Mouse (Mus musculus) intestine, embryonic 16.5 days (tissue): ENCODE measurements around the gene Pex10. TPM values are rescaled to one million over a fixed set of nuclear protein-coding genes. Genes with fewer than 3 reads are reported as not detected.
A peak's percentile ranks its signal among the peaks of the same experiment; 100 is the strongest.

Experiments used
- ATAC-seq: fragments of 200-750 bp; cut with Nextera tagmentation; 2 replicates; pipeline ENCODE4 v1.8.0; 2017; ENCODE audit warnings: moderate TSS enrichment, moderate library complexity
- H3K27ac ChIP-seq: fragments of 300-500 bp; sonication (generic); 2 replicates; pipeline ENCODE4 v1.5.1; 2014; ENCODE audit warnings: mild to moderate bottlenecking, low read length
- H3K27me3 ChIP-seq: fragments of 300-500 bp; sonication (generic); replicated peaks from 2 replicates; pipeline ENCODE4 v1.6.1; 2014; ENCODE audit warnings: low read length, control low read depth, mixed read lengths; ENCODE audit not compliant: control insufficient read depth, insufficient read depth
- H3K36me3 ChIP-seq: fragments of 300-500 bp; sonication (generic); 2 replicates; pipeline ENCODE4 v1.6.1; 2014; ENCODE audit warnings: low read length, control low read depth; ENCODE audit not compliant: control insufficient read depth, insufficient read depth
- H3K4me1 ChIP-seq: fragments of 300-500 bp; sonication (generic); 2 replicates; pipeline ENCODE4 v1.6.1; 2014; ENCODE audit warnings: low read length, control low read depth, mixed read lengths; ENCODE audit not compliant: control insufficient read depth, insufficient read depth
- H3K4me2 ChIP-seq: fragments of 300-500 bp; sonication (generic); 2 replicates; pipeline ENCODE4 v1.6.1; 2014; ENCODE audit warnings: low read depth, low read length, control low read depth
- H3K4me3 ChIP-seq: fragments of 300-500 bp; sonication (generic); 2 replicates; pipeline ENCODE4 v1.5.1; 2014; ENCODE audit warnings: mild to moderate bottlenecking, low read length
- H3K9ac ChIP-seq: fragments of 300-500 bp; sonication (generic); 2 replicates; pipeline ENCODE4 v1.6.1; 2014; ENCODE audit warnings: low read depth, low read length
- H3K9me3 ChIP-seq: fragments of 300-500 bp; sonication (generic); 2 replicates; pipeline ENCODE4 v1.6.1; 2016; ENCODE audit warnings: low read length, control low read depth; ENCODE audit not compliant: control insufficient read depth
- WGBS: fragments of 180-500 bp; shearing (Covaris S2); extraction: QIAGEN DNeasy Blood & Tissue Kit; methylation state at CpG from one replicate; pipeline ENCODE4 v1.1.7; 2014; 5-methylcytosine and 5-hydroxymethylcytosine counted together
- polyA plus RNA-seq: library from polyadenylated mRNA; unstranded; fragments of >200 nt; fragmentation: Nextera tagmentation; extraction: Ambion mirVana; gene quantifications from 2 replicates; pipeline ENCODE4 v1.2.1, GENCODE M21; 2015

Gene Pex10
- polyA plus RNA-seq, 1 experiment from 2014 or later = 28.9 TPM

GRCm38 (mm10) chr4:155118278-155118677 is 51.5 kb downstream of the Pex10 start:
- H3K36me3 ChIP-seq = no peaks in the 10 kb centered on the region
- H3K9me3 ChIP-seq = no peaks in the 10 kb centered on the region
- no peaks in the 10 kb centered on the region for H3K27me3 ChIP-seq
- ATAC-seq = no peak
- H3K4me3 ChIP-seq = no peak overlapping the region
- peaks cover 37% of the 10 kb centered on the region for H3K4me1 ChIP-seq
- no peak overlapping the region for H3K9ac ChIP-seq
- no peak overlapping the region for H3K27ac ChIP-seq
- WGBS = 82% methylated on average over 10 of the region's 10 CpGs
- no peak overlapping the region for H3K4me2 ChIP-seq

GRCm38 (mm10) chr4:155120038-155120437 is 53.2 kb downstream of the Pex10 start:
- Histone ChIP-seq H3K4me1 (peaks cover 48% of the 10 kb centered on the region), H3K4me3 (no peak overlapping the region), H3K27ac (peak overlapping the region; percentile 86), H3K27me3 (no peaks in the 10 kb centered on the region), H3K9ac (peak overlapping the region; percentile 31; the same call in 1 of the 2 replicates), H3K9me3 (no peaks in the 10 kb centered on the region), H3K36me3 (no peaks in the 10 kb centered on the region), H3K4me2 (0 out of 2 replicates have a peak overlapping the region, but pooled peaks have one; percentile 7)
- ATAC-seq = peak; percentile 29
- WGBS = 69% methylated on average over 7 of the region's 7 CpGs

- Histone ChIP-seq H3K27ac (peak overlapping the region; percentile 97), H3K9ac (peak overlapping the region; percentile 58), H3K9me3 (no peaks in the 10 kb centered on the region), H3K27me3 (no peaks in the 10 kb centered on the region), H3K36me3 (no peaks in the 10 kb centered on the region), H3K4me3 (no peak overlapping the region), H3K4me1 (peaks cover 49% of the 10 kb centered on the region), H3K4me2 (0 out of 2 replicates have a peak overlapping the region, but pooled peaks have one; percentile 7)
- WGBS = 48% methylated on average over 5 of the region's 5 CpGs
- ATAC-seq = peak; percentile 91
Observed at GRCm38 (mm10) chr4:155120583-155120982, 53.8 kb downstream of the Pex10 start.

GRCm38 (mm10) chr4:155121222-155121621 is 54.4 kb downstream of the Pex10 start:
- 73% methylated on average over 6 of the region's 6 CpGs for WGBS
- peak; percentile 37 for ATAC-seq
- Histone ChIP-seq H3K27me3 (no peaks in the 10 kb centered on the region), H3K9me3 (no peaks in the 10 kb centered on the region), H3K36me3 (no peaks in the 10 kb centered on the region), H3K4me2 (no peak overlapping the region), H3K4me1 (peaks cover 49% of the 10 kb centered on the region), H3K4me3 (no peak overlapping the region), H3K9ac (peak overlapping the region; percentile 58), H3K27ac (peak overlapping the region; percentile 97)

Other genes with a start within 250 kb of the Pex10 start
- 0.06 and 0.12 TPM in 2 replicates for gene Ttc34, start 229.6 kb upstream of the Pex10 start, polyA plus RNA-seq
- gene Mmel1, start 197.4 kb upstream of the Pex10 start, polyA plus RNA-seq = 0.10 and 0.39 TPM in 2 replicates
- 39.7 and 42.8 TPM in 2 replicates for gene Fam213b, start 167.9 kb upstream of the Pex10 start, polyA plus RNA-seq
- 2.3 and 3.5 TPM in 2 replicates for gene Tnfrsf14, start 138.5 kb upstream of the Pex10 start, polyA plus RNA-seq
- gene Hes5, start 106.1 kb upstream of the Pex10 start, polyA plus RNA-seq = 1.3 and 1.4 TPM in 2 replicates
- gene Pank4, start 102.9 kb upstream of the Pex10 start, polyA plus RNA-seq = 32.4 and 34.2 TPM in 2 replicates
- 19.8 and 22.9 TPM in 2 replicates for gene Plch2, start 10.2 kb upstream of the Pex10 start, polyA plus RNA-seq
- 211 and 216 TPM in 2 replicates for gene Rer1, start 19.4 kb downstream of the Pex10 start, polyA plus RNA-seq
- gene Morn1, start 19.6 kb downstream of the Pex10 start, polyA plus RNA-seq = 3.6 and 4.3 TPM in 2 replicates
- 11.4 and 11.7 TPM in 2 replicates for gene Ski, start 155.6 kb downstream of the Pex10 start, polyA plus RNA-seq
- gene Faap20, start 182.8 kb downstream of the Pex10 start, polyA plus RNA-seq = 60.3 and 70.4 TPM in 2 replicates